Mouse (Mus musculus) ovary, adult 18-20 months (tissue): ENCODE results near the gene 3110021N24Rik.
"Not testable (repeated sequence)": the region's sequence is repeated elsewhere in the genome, so short reads cannot be mapped to it uniquely, and the experiment has no call there.

Source experiments
- DNase-seq: peaks from one replicate; pipeline ENCODE4 v3.0.0; 2022; ENCODE audit warnings: low spot score, mixed read lengths

Gene 3110021N24Rik

GRCm38 (mm10) chr4:108719349-108719748, at the start of gene 3110021N24Rik:
TSS of gene 3110021N24Rik (plus strand) at chr4:108719649.
- DNase-seq = no peak

- DNase-seq = no peak
Measured at GRCm38 (mm10) chr4:108686156-108686555, 33.3 kb upstream of the 3110021N24Rik start.

GRCm38 (mm10) chr4:108687098-108687497, 32.4 kb upstream of the 3110021N24Rik start:
- DNase-seq = not testable (repeated sequence)

- DNase-seq = no peak
Measured at GRCm38 (mm10) chr4:108690479-108690878, 29.0 kb upstream of the 3110021N24Rik start.

GRCm38 (mm10) chr4:108691469-108691868, 28.0 kb upstream of the 3110021N24Rik start:
- no peak for DNase-seq

GRCm38 (mm10) chr4:108696934-108697333, 22.5 kb upstream of the 3110021N24Rik start:
- DNase-seq = no peak

GRCm38 (mm10) chr4:108708209-108708608, 11.2 kb upstream of the 3110021N24Rik start:
- DNase-seq = peak; percentile 10

GRCm38 (mm10) chr4:108721245-108721784, 1.9 kb downstream of the 3110021N24Rik start:
- no peak for DNase-seq

- no peak for DNase-seq
Measured at GRCm38 (mm10) chr4:108724102-108724501, 4.7 kb downstream of the 3110021N24Rik start.

GRCm38 (mm10) chr4:108730450-108730849, 11.0 kb downstream of the 3110021N24Rik start:
- no peak for DNase-seq

- DNase-seq = no peak
Measured at GRCm38 (mm10) chr4:108731582-108731981, 12.1 kb downstream of the 3110021N24Rik start.

GRCm38 (mm10) chr4:108746160-108746873, 26.9 kb downstream of the 3110021N24Rik start:
- DNase-seq = no peak

GRCm38 (mm10) chr4:108759583-108759982, 40.1 kb downstream of the 3110021N24Rik start:
- DNase-seq = no peak

GRCm38 (mm10) chr4:108768527-108768926, 49.1 kb downstream of the 3110021N24Rik start:
- DNase-seq = no peak

GRCm38 (mm10) chr4:108779763-108780056, 60.3 kb downstream of the 3110021N24Rik start:
- no peak for DNase-seq

GRCm38 (mm10) chr4:108780057-108780863, 60.8 kb downstream of the 3110021N24Rik start, which contains the start of gene Zfyve9:
TSS of gene Zfyve9 (minus strand) at chr4:108780798.
- DNase-seq = peak; percentile 70

GRCm38 (mm10) chr4:108780864-108781205, 61.4 kb downstream of the 3110021N24Rik start:
- no peak for DNase-seq

GRCm38 (mm10) chr4:108781596-108781995, 62.1 kb downstream of the 3110021N24Rik start:
- no peak for DNase-seq

- no peak for DNase-seq
Measured at GRCm38 (mm10) chr4:108782421-108783085, 63.1 kb downstream of the 3110021N24Rik start.

GRCm38 (mm10) chr4:108789258-108789936, 69.9 kb downstream of the 3110021N24Rik start:
- no peak for DNase-seq

- no peak for DNase-seq
Measured at GRCm38 (mm10) chr4:108790507-108790906, 71.1 kb downstream of the 3110021N24Rik start.

GRCm38 (mm10) chr4:108793941-108794340, 74.5 kb downstream of the 3110021N24Rik start:
- peak; percentile 11 for DNase-seq
